Mouse (Mus musculus) adrenal gland, postnatal 14 days (tissue): ENCODE data around the gene Svep1. TPM values are rescaled to one million over a fixed set of nuclear protein-coding genes. Genes with fewer than 3 reads are reported as not detected.

Source experiments
- DNase-seq: peaks from one replicate; pipeline ENCODE4 v3.0.0; 2021; ENCODE audit warnings: mixed read lengths
- total RNA-seq: library from RNA; stranded (reverse); gene quantifications from 2 replicates; pipeline ENCODE4 v1.2.3, GENCODE M21; 2021

Gene Svep1
- total RNA-seq, 1 experiment from 2014 or later = 14.0 TPM

DNA sequence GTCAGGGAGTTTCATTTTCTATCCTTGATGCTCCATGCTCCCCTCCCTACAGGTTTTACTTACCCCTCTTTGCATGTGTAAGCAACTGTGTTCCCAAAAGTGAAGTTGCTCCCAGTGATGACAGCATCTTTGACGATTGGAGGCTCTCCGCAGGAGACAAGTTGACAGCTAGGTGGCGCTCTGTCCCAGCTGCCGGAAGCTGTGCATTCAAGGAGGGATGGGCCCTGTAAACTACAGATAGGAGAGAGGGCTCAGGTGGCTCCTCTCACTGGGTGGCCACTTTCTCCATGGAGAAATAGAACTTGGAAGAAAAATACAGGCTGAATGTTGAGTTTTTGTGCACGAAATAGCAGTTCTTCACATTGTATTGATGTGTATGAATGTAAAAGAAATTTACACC, 124.1 kb downstream of the Svep1 start:
- peak; percentile 85 for DNase-seq

DNA sequence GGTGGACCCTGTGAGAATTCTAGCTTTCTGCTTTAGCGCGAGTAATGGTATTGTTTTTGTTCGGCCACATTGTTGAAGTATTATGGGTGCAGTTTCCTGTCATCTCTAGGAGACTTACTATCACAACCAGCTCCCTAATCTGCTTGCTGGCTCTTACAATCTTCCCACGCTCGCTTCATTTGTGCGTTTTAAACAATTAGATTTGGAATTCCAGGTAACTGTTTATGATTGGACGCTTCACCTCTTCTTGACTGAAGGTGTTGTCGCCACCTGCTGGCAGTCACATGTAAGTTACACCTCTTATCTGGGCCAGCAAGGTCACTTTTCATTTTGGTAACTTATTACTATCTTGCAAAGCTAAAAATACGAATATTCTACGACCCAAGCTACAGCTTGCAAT, 127.0 kb downstream of the Svep1 start:
- peak; percentile 63 for DNase-seq

DNA sequence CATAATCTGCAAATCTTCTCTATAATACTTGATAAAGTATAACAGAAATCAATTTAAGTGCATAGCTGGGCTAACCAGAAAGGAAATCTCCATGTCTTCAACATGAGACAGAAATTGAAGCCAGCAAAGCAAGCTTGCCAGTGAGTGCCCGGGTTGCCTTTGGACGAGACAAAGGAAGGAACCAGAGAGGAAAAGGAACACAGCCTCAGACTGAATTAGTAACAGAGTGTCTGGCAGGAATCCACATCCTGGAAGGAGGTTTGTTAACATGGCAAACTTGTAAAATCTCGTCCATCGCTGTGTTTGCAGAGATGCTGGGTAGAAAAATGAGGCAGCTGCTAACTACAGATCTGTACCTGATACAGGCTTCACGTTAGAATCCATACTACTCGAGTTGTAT, 128.7 kb downstream of the Svep1 start:
- DNase-seq = peak; percentile 13

DNA sequence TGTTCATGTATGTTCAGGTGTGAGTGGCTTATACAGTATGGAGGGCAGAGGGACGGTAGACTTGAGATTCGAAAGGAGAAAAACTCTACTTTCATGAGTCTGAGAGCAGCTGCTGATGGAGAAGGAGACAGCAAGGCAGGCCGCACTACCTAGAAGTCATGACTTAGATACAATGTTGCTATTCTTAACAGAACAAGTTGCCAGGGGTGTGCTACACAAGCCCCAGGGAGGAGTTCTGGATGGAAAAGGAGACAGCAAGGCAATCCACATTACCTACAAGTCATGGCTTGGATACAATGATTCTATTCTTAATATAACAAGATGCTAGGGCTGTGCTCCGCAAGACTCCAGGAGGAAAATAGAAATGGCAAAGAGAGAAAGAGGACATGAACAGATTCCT, 129.1 kb downstream of the Svep1 start:
- no peak for DNase-seq

DNA sequence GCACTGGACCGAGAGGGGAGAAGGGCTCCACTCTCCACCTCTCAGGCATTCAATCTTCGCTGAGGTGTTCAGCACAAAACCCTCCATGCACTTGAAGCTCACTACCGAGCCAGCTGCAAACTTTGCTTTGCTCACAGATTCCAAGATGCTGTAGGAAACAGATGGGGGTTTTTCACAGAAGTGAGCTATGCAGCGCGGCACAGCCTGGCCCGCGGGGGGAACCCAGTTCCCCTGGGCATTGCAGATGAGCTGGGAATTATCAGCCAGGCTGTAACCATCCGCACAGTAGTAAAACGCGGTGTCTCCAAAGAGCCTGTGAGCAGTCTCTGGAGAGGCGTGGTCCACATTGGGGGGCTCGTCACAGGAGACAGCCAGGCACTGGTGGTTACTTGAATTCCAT, 133.8 kb downstream of the Svep1 start:
- no peak for DNase-seq

- no peak for DNase-seq
Observed at GRCm38 (mm10) chr4:58068886-58069285, 137.8 kb downstream of the Svep1 start.

GRCm38 (mm10) chr4:58064721-58065120, 141.9 kb downstream of the Svep1 start:
- no peak for DNase-seq

DNA sequence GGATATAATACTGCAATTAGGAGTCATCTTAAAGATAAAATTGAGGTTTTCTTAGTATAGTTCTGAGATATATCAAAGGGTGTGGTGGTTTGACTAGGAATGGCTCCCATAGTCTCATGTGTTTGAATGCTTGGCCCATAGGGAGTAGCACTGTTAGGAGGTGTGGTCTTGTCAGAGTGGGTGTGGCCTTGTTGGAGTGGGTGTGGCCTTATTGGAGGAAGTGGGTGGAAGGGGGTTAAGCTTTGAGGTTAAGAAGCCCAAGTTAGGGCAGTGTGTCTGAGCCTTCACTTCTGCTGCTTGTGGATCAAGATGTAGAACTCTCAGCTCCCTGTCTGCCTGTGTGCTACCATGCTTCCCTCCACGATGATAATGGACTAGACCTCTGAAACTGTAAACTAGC, 143.7 kb downstream of the Svep1 start:
- DNase-seq = no peak

- DNase-seq = no peak
Observed at GRCm38 (mm10) chr4:58055653-58056052, 151.0 kb downstream of the Svep1 start.

DNA sequence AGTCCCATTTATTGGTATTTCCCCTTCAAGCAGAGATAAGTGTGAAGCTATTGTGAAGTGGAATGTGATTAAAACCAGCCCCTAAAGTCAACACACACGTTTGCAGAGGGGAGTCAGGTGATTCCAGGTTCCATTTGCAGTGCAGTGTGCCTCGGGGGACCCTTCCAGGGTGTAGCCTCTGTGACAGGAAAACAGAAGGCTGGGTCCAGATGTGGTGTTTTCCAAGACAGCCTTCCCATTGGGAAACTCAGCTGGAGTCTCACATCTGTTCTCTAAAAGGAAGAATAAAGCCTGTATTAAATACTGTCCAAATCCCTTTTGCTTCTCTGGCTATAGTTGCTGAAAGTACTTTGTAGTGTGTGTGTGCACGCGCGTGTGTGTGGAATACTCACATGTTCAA, 152.2 kb downstream of the Svep1 start:
- no peak for DNase-seq

DNA sequence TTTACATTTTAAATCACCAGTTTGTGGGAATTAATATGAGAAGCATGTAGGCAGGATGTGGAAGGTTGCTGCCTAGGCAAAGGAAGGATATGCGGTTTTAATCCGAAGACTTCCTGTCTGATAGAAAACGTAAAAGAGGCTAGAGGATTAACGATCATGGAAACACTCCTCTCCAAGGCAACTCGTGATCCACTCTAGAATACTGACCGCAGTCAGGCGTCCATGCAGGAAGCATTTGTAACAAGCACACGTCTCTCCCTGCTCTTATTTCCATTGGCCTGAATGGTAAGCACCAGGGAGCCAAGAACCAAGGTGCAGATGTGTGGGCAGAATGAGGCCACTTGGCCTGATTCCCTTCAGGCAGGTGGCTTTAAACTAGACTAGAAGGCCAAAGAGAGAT, 155.9 kb downstream of the Svep1 start:
- no peak for DNase-seq

DNA sequence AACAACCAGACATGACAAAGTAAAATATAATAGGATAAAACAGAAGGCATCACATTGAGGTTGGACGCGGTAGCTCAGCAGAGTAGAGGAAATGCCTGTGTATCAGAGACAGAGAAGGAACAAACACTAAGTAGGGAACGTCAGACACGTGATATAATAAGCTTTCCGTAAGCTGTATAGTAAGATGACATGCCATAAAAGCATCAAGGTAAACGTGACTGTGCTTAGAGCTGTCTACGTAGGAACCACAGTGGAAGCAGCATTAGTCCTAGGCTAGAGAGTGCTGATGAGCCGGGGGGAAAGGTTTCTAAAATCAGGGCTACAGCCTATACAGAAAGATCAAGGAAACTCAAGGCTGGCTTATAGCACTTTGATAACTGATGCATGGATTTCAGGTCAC, 156.4 kb downstream of the Svep1 start:
- no peak for DNase-seq

GRCm38 (mm10) chr4:58044833-58045232, 161.8 kb downstream of the Svep1 start:
- DNase-seq = no peak

DNA sequence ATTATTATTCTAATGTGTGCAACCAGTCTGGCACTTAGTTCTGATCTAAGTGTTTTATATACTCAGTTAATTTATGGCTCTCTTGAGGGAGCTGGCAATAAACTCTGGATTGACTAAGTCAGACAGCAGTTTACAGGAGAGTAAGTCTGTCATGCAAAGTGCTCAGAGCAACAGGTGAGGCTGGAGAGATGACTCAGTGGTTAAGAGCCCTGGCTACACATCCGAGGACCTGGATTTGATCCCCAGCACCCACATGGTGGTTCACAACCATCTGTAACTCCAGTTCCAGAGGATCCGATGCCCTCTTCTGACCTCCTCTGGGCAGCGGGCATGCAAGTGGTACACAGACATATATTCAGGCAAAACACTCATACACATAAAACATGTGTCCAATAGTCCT, 162.3 kb downstream of the Svep1 start:
- no peak for DNase-seq

GRCm38 (mm10) chr4:58040093-58040492, 166.6 kb downstream of the Svep1 start:
- DNase-seq = peak; percentile 10

- no peak for DNase-seq
Observed at GRCm38 (mm10) chr4:58037096-58037705, 169.5 kb downstream of the Svep1 start.

- DNase-seq = no peak
Observed at GRCm38 (mm10) chr4:58034663-58035062, 172.0 kb downstream of the Svep1 start.

- no peak for DNase-seq
Observed at GRCm38 (mm10) chr4:58032714-58033113, 173.9 kb downstream of the Svep1 start.

DNA sequence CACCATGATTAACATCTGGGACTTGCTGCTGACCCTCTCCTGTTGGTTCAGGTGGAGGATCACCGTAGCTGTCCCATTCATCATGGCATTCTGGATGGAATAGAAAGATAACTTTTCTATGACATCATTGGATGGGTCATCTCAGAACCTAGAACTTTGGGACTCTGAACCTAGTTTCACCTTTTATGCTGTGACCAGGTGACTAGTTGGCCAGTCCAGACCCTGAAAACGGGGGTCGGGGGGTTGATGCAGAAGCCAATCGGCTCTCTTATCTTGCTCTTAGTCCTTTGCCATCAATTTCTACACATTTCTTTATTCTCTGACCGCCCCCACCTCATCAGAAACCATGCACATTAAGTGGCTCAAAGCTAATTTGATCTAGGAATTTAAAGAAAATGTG, 197.6 kb downstream of the Svep1 start, which contains the start of gene Txndc8:
TSS of gene Txndc8 (minus strand) at position 101 of the 400 bp plus-strand sequence.
- no peak for DNase-seq

DNA sequence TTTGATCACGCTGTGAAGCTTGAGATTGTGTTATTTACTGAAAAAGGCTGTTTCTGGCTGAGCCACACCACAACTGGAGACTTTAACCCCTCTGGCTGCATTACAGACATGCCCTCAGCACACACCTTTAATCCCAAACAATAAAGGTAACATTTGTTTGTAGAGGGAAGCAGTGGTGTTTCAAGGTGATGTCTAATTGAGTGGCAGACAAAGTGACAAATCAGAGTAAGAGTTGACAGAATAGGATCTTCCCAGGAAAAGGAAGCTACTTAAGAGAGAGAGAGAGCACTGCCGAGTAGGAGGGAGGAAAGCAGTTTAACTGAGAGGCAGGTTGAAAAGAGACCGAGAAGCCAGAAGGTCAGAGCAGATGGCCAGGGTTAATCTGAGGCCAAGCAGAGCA, 203.2 kb downstream of the Svep1 start:
- no peak for DNase-seq
